Mouse (Mus musculus) erythroblast, embryonic 14.5 days (primary cell): Measurements from ENCODE around the gene Cplane1. TPM values are rescaled to one million over a fixed set of nuclear protein-coding genes. Genes with fewer than 3 reads are reported as not detected.

Experiments
- H3K27me3 ChIP-seq: 2 replicates; pipeline ENCODE4 v1.6.1; 2012; ENCODE audit warnings: inconsistent platforms; ENCODE audit not compliant: control insufficient read depth
- H3K36me3 ChIP-seq: 2 replicates; pipeline ENCODE4 v1.6.1; 2012; ENCODE audit warnings: mild to moderate bottlenecking, inconsistent platforms; ENCODE audit not compliant: control insufficient read depth
- H3K4me1 ChIP-seq: 2 replicates; pipeline ENCODE4 v1.6.1; 2012; ENCODE audit warnings: inconsistent platforms; ENCODE audit not compliant: control insufficient read depth
- H3K4me3 ChIP-seq: replicated peaks from 2 replicates; pipeline ENCODE3; 2012; ENCODE audit warnings: moderate library complexity, mild to moderate bottlenecking, inconsistent platforms
- H3K9me3 ChIP-seq: 2 replicates; pipeline ENCODE4 v1.6.1; 2012; ENCODE audit warnings: low read length, inconsistent platforms, mixed read lengths; ENCODE audit not compliant: control insufficient read depth
- GATA1 ChIP-seq: IDR thresholded peaks from 2 replicates; pipeline ENCODE4 v1.6.1; 2012; ENCODE audit warnings: low read length, inconsistent platforms, mixed read lengths
- TAL1 ChIP-seq: IDR thresholded peaks from 3 replicates; pipeline ENCODE4 v1.6.1; 2012; ENCODE audit warnings: low read length, inconsistent platforms, mixed read lengths
- polyA plus RNA-seq: library from polyadenylated mRNA; stranded (reverse); fragments of >175 nt; gene quantifications from 2 replicates; pipeline ENCODE4 v1.2.3, GENCODE M21; 2012

The Cplane1 gene
- polyA plus RNA-seq, 1 experiment: 0.01 TPM

DNA sequence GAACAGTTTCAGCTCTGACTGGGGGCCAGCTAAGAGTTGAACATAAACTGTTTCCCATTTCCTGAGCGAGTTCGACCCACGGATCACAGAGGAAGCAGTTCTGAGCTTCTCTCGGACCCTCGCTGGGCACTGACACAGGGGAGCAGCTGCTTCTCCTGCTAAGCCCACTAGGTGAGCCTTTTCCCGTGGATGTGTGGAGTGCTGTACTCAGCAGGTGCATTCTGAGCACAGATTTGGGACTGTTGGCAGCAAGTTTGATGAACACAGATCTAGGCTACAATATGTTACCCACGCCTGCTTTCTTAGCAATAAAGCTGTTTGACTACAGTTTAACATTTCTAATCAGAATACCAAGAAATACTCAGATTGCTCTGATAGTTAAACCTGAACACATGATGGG lies 112.8 kb downstream of the Cplane1 start:
- TF ChIP-seq GATA1 (no peak), TAL1 (no peak)
- no peaks in the 10 kb centered on the region for H3K36me3 ChIP-seq
- peaks cover 4% of the 10 kb centered on the region for H3K4me1 ChIP-seq
- H3K27me3 ChIP-seq: no peaks in the 10 kb centered on the region
- H3K4me3 ChIP-seq: no peak overlapping the region
- H3K9me3 ChIP-seq: no peaks in the 10 kb centered on the region; the same call in 1 of the 2 replicates

DNA sequence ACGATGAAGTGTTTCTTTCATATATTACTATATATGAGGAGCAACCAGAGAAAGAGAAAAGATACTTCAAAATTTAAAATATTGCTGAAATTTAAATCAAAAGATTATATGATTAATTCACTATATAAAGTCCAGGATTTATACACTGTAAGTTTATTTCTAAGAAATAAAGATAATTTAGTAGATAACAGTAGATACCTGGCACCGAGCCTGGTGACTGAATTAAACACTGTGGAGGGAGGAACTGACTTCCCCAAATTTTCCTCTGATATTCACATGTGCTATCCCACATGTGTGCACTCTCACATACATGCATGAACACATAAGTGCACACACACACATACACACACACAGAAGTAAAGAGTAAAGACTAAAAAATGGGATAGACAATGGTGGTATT lies 113.2 kb downstream of the Cplane1 start:
- TF ChIP-seq GATA1: no peak
- TF ChIP-seq TAL1: no peak
- H3K36me3 ChIP-seq: no peaks in the 10 kb centered on the region
- H3K9me3 ChIP-seq: no peaks in the 10 kb centered on the region; the same call in 1 of the 2 replicates
- no peaks in the 10 kb centered on the region for H3K27me3 ChIP-seq
- H3K4me1 ChIP-seq: peaks cover 4% of the 10 kb centered on the region
- no peak overlapping the region for H3K4me3 ChIP-seq

DNA sequence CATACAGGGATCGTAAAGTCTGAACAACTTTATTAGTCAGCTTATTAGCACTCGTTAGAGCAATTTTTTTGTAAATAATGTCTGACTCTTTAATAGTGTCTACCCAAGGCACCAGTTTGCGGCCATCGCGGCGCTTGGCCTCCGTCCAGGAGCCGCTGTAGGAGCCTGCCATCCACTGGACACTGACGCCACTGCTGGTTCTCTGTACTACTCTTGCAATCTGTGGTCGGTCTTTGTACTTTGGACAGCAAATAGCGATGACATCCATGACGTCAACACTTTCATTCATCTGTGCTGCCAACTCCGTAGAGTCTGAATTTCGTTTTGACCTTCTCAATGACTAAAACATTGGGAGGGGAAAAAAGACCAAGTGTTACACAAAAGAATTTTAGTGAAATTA lies 122.3 kb downstream of the Cplane1 start:
- TF ChIP-seq GATA1 (no peak), TAL1 (no peak)
- H3K27me3 ChIP-seq: no peaks in the 10 kb centered on the region
- H3K4me3 ChIP-seq: no peak overlapping the region
- peaks cover 59% of the 10 kb centered on the region for H3K36me3 ChIP-seq
- no peaks in the 10 kb centered on the region for H3K4me1 ChIP-seq
- H3K9me3 ChIP-seq: no peaks in the 10 kb centered on the region

DNA sequence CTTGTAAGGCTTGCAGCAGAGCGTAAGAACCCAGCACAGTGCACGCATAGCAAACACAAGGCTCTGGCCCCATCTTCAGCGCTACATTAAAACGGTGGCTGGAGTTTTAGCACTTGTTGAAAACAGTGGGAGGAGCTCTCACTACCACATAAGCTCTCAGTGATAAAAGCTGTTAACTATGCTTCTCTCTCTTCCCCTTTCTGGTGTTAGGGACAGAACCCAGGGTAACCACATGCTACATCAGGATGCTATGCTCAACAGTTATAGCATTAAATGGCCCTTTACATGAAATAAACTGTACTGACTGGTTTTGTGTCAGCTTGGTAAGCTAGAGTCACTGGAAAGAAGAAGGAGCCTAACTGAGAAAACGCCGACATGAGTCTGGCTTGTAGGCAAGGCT lies 125.2 kb downstream of the Cplane1 start:
- no peak overlapping the region for H3K4me3 ChIP-seq
- no peaks in the 10 kb centered on the region for H3K9me3 ChIP-seq
- TF ChIP-seq GATA1: no peak
- no peak for TF ChIP-seq TAL1
- no peaks in the 10 kb centered on the region for H3K4me1 ChIP-seq
- H3K27me3 ChIP-seq: no peaks in the 10 kb centered on the region
- H3K36me3 ChIP-seq: peaks cover 87% of the 10 kb centered on the region

DNA sequence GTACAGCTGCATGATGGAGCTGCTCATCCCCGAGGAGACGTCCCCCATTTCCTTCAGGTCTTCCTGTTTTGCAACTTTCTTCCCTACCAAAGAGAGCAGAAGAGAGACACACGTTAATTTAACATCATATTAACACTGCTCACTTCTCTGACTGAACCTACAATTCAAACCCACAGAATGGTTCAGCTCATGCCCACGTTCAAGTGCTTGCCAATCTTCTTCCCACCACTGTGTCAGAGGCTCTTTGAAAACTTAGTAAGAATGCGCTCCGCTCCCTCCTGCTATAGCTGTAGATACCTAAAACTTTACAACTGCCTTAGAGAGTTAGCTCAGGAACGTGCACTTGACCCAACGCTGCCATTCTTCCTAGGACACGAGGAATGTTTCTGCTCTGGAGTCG lies 134.0 kb downstream of the Cplane1 start:
- H3K36me3 ChIP-seq: peaks cover 96% of the 10 kb centered on the region

DNA sequence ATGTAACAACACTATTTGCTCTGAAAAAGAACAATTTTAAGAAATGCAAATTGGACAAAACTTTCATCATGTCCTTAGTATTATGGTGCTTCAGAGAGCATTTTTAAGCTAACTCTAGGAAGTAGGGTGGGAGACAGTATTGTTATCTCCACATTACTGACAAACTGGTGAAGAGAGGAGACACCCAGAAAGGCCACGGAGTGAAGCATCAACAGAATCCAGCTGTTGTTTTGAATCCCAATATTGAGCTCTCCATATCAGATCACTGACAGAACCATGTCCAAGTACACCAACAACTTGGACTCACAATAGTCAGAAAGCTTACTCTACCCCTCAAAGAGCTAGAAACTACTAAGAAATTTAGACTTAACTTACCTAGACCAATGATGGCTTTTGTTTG lies 136.6 kb downstream of the Cplane1 start:
- TF ChIP-seq TAL1 (no peak), GATA1 (no peak)
- no peaks in the 10 kb centered on the region for H3K27me3 ChIP-seq
- no peaks in the 10 kb centered on the region for H3K4me1 ChIP-seq
- H3K4me3 ChIP-seq: no peak overlapping the region
- H3K9me3 ChIP-seq: no peaks in the 10 kb centered on the region
- H3K36me3 ChIP-seq: peaks cover 86% of the 10 kb centered on the region

More for the DNA sequence above, 134.0 kb downstream of the Cplane1 start:
- Histone ChIP-seq H3K4me3 (no peak overlapping the region), H3K9me3 (no peaks in the 10 kb centered on the region), H3K4me1 (no peaks in the 10 kb centered on the region), H3K27me3 (no peaks in the 10 kb centered on the region)
- no peak for TF ChIP-seq GATA1
- TF ChIP-seq TAL1: no peak

DNA sequence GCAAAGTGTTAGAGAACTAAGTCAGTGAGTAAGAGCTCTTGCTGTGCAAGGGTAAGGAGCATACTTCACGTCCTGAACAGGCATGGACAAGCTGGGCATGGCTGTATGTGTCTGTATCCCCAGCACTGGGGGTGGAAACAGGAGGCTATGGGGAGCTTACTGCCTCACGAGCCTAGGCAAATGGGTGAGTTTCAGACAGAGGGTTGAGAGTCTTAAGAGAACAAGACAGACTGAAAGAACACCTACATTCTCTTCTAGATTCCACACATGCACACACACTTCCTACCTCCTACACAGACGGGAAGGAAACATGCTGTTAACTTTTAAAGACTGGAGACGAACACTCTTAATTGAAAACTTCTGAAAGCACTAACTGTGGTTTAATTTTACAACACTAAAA lies 148.5 kb downstream of the Cplane1 start:
- H3K4me1 ChIP-seq: no peaks in the 10 kb centered on the region
- H3K4me3 ChIP-seq: no peak overlapping the region
- no peaks in the 10 kb centered on the region for H3K9me3 ChIP-seq
- no peaks in the 10 kb centered on the region for H3K27me3 ChIP-seq
- peaks cover 69% of the 10 kb centered on the region for H3K36me3 ChIP-seq
- TF ChIP-seq TAL1 (no peak), GATA1 (no peak)

DNA sequence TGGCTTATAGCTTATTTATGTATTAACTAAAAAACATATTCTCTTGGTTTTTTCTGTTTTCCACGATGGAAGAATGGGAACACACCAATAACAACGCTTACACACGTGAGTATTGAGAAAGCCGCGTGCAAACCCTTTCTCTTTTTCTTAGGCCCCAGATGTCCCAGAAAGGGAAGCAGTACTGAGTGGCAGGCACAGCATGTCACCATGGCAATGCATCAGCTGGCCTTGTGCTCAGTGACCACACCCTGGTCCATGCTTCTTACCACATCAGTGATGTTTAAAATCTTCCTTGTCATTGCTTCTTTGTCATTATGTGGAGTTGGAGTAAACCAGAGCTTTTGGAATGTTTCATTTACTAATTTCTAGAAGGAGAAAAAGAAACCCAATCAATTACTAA lies 150.3 kb downstream of the Cplane1 start:
- Histone ChIP-seq H3K4me1 (no peaks in the 10 kb centered on the region), H3K36me3 (peaks cover 74% of the 10 kb centered on the region), H3K9me3 (no peaks in the 10 kb centered on the region), H3K27me3 (no peaks in the 10 kb centered on the region), H3K4me3 (no peak overlapping the region)
- TF ChIP-seq GATA1 (no peak), TAL1 (no peak)

Other genes starting within 250 kb of the Cplane1 start
- gene Wdr70, start 69.9 kb upstream of the Cplane1 start, polyA plus RNA-seq: 4.9 and 5.1 TPM in 2 replicates
- gene Nup155, start 59.8 kb upstream of the Cplane1 start, polyA plus RNA-seq: 0.07 and 0.11 TPM in 2 replicates